Mouse (Mus musculus) limb, embryonic 13.5 days (tissue): ENCODE measurements around the gene Mical2. TPM values are rescaled to one million over a fixed set of nuclear protein-coding genes. Genes with fewer than 3 reads are reported as not detected.

Experiments
- ATAC-seq: fragments of 200-750 bp; cut with Nextera tagmentation; 2 replicates; pipeline ENCODE4 v1.8.0; 2017; ENCODE audit warnings: low read depth, moderate number of reproducible peaks, moderate TSS enrichment; ENCODE audit not compliant: low FRiP score
- H3K27ac ChIP-seq: fragments of 300-500 bp; sonication (generic); 2 replicates; pipeline ENCODE4 v1.5.1; 2015; ENCODE audit warnings: inconsistent platforms, mild to moderate bottlenecking, moderate library complexity
- H3K27me3 ChIP-seq: fragments of 300-500 bp; sonication (generic); 2 replicates; pipeline ENCODE4 v1.6.1; 2015; ENCODE audit warnings: mild to moderate bottlenecking, inconsistent platforms
- H3K36me3 ChIP-seq: fragments of 300-500 bp; sonication (generic); 2 replicates; pipeline ENCODE4 v1.6.1; 2015; ENCODE audit warnings: inconsistent platforms, mild to moderate bottlenecking, moderate library complexity
- H3K4me1 ChIP-seq: fragments of 300-500 bp; sonication (generic); 2 replicates; pipeline ENCODE4 v1.6.1; 2015; ENCODE audit warnings: inconsistent platforms
- H3K4me2 ChIP-seq: fragments of 300-500 bp; sonication (generic); replicated peaks from 2 replicates; pipeline ENCODE4 v1.6.1; 2015; ENCODE audit warnings: inconsistent platforms, mild to moderate bottlenecking, moderate library complexity
- H3K4me3 ChIP-seq: fragments of 300-500 bp; sonication (generic); 2 replicates; pipeline ENCODE4 v1.5.1; 2015; ENCODE audit warnings: moderate library complexity, mild to moderate bottlenecking, inconsistent platforms
- H3K9ac ChIP-seq: fragments of 300-500 bp; sonication (generic); 2 replicates; pipeline ENCODE4 v1.6.1; 2015; ENCODE audit warnings: mild to moderate bottlenecking, inconsistent platforms
- H3K9me3 ChIP-seq: fragments of 300-500 bp; sonication (generic); 2 replicates; pipeline ENCODE4 v1.6.1; 2016; ENCODE audit warnings: inconsistent platforms
- WGBS: fragments of 180-500 bp; shearing (Covaris S2); methylation state at CpG from one replicate; pipeline ENCODE4 v1.1.7; 2015; 5-methylcytosine and 5-hydroxymethylcytosine counted together
- polyA plus RNA-seq: library from polyadenylated mRNA; unstranded; fragments of >200 nt; fragmentation: Nextera tagmentation; extraction: Ambion mirVana; gene quantifications from 2 replicates; pipeline ENCODE4 v1.2.1, GENCODE M21; 2015

Mical2 gene
- polyA plus RNA-seq, 1 experiment from 2014 or later: 2.3 TPM

DNA sequence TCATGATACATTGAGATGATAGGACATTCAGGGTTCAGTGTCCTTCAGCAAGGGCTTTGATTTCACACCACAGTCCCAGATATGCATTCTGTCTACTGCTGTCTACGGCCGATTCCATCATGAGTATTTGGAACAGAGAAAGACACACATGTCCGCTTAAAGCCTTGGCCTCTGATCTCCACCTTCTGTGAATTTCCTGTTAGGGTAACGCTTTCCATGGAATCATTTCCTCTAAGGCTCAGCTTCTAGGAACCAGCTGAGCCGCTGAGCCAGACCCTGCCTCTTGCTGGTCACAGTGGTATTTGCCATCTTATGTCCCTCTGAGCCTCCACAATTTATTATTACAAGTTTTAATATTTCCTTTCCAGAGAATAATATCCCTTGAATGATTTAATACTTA lies 87.6 kb downstream of the Mical2 start:
- H3K9me3 ChIP-seq: no peaks in the 10 kb centered on the region
- peaks cover 22% of the 10 kb centered on the region for H3K4me1 ChIP-seq
- no peak overlapping the region for H3K27ac ChIP-seq
- no peaks in the 10 kb centered on the region for H3K36me3 ChIP-seq
- no peak for ATAC-seq
- WGBS: 48% methylated on average over 5 of the region's 5 CpGs
- no peak overlapping the region for H3K4me2 ChIP-seq
- no peak overlapping the region for H3K4me3 ChIP-seq
- H3K27me3 ChIP-seq: peaks cover 15% of the 10 kb centered on the region; the same call in 1 of the 2 replicates
- no peak overlapping the region for H3K9ac ChIP-seq

DNA sequence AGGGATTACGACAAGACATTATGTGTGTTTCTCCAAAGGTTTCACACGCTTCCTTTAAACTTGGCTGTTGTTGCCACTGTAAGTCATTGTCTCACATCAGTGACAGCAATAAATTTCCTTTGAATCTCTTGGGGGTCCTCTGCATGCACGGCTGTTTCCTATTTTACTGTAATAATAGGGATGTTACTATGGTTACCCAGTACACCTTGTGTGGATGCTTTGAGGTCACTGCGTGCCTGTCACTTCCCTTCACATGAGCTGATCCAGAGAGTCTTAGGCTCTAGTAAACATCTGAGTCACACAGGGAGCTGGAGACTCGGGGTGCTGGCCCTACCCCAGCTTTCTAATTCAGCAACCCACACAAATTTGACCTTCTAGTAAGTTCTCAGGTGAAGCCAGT lies 88.0 kb downstream of the Mical2 start:
- WGBS: 34% methylated on average over 5 of the region's 5 CpGs
- H3K4me3 ChIP-seq: no peak overlapping the region
- H3K4me1 ChIP-seq: peaks cover 22% of the 10 kb centered on the region
- no peaks in the 10 kb centered on the region for H3K9me3 ChIP-seq
- peaks cover 15% of the 10 kb centered on the region; the same call in 1 of the 2 replicates for H3K27me3 ChIP-seq
- no peaks in the 10 kb centered on the region for H3K36me3 ChIP-seq
- no peak overlapping the region for H3K27ac ChIP-seq
- ATAC-seq: peak; percentile 67
- no peak overlapping the region for H3K4me2 ChIP-seq
- H3K9ac ChIP-seq: no peak overlapping the region

DNA sequence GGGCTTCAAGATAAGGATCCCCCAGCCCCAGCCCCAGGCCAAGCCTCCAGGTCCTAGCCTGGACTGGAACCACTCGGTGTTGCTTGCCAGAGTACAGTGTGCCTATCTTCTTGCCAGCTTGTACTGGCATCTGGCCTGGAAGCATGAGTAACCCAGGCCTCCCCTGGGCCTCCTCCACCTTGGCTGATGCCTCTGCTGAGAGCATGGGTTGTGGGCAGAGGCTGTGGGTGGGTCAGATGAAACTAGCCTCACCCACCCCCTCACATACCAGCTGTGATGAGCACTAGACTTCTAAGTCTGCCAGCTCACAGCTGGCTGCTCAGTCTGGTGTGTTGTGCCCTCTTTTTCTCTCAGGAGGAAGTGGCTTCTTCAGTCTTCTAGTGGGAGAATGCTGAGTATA lies 90.6 kb downstream of the Mical2 start:
- Histone ChIP-seq H3K27ac (no peak overlapping the region), H3K9me3 (no peaks in the 10 kb centered on the region), H3K4me1 (peaks cover 35% of the 10 kb centered on the region), H3K36me3 (no peaks in the 10 kb centered on the region), H3K4me3 (no peak overlapping the region), H3K4me2 (no peak overlapping the region), H3K27me3 (peaks cover 17% of the 10 kb centered on the region; the same call in 1 of the 2 replicates), H3K9ac (no peak overlapping the region)
- ATAC-seq: no peak
- WGBS: 79% methylated on average over 1 of the region's 1 CpGs

DNA sequence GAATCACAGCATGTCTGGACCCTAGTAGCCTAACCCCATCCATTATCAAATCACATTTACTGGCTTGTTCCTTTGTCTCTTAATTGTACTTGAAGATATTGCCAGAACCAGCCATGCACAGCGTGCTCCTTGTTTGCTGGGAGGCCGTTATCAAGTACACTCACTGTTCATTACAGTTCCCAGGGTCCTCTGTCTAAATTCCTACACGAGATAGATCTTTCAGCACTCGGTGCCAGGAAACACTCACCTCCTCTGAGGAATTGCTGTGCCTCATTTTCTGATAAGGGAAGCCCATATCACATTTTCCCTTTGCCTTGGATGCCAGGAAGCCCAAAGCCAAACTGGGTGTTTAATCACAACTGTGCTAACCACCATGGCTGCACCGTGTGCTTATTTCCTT lies 91.8 kb downstream of the Mical2 start:
- Histone ChIP-seq H3K4me2 (no peak overlapping the region), H3K4me3 (no peak overlapping the region), H3K4me1 (peaks cover 47% of the 10 kb centered on the region), H3K36me3 (no peaks in the 10 kb centered on the region), H3K9me3 (no peaks in the 10 kb centered on the region), H3K9ac (no peak overlapping the region), H3K27ac (no peak overlapping the region), H3K27me3 (peaks cover 19% of the 10 kb centered on the region; the same call in 1 of the 2 replicates)
- no peak for ATAC-seq
- WGBS: 69% methylated on average over 5 of the region's 5 CpGs

DNA sequence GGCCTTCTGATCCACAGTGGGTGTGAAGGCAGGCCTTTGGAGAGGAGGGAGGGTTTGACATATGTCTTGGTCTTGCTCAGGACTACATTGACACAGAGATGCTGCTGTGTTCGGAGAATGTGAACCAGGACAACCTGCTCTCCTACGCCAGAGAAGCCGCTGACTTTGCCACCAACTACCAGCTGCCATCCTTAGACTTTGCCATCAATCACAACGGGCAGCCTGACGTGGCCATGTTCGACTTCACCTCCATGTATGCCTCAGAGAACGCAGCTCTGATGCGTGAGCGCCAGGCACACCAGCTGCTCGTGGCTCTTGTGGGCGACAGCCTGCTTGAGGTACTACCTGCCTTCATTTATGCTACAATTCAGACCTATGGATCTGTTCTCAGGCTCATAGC lies 92.7 kb downstream of the Mical2 start:
- no peaks in the 10 kb centered on the region for H3K9me3 ChIP-seq
- H3K4me2 ChIP-seq: no peak overlapping the region
- peaks cover 22% of the 10 kb centered on the region; the same call in 1 of the 2 replicates for H3K27me3 ChIP-seq
- H3K9ac ChIP-seq: no peak overlapping the region
- peaks cover 43% of the 10 kb centered on the region for H3K4me1 ChIP-seq
- no peak overlapping the region for H3K27ac ChIP-seq
- H3K36me3 ChIP-seq: no peaks in the 10 kb centered on the region
- no peak overlapping the region for H3K4me3 ChIP-seq
- ATAC-seq: no peak
- WGBS: 92% methylated on average over 11 of the region's 11 CpGs

DNA sequence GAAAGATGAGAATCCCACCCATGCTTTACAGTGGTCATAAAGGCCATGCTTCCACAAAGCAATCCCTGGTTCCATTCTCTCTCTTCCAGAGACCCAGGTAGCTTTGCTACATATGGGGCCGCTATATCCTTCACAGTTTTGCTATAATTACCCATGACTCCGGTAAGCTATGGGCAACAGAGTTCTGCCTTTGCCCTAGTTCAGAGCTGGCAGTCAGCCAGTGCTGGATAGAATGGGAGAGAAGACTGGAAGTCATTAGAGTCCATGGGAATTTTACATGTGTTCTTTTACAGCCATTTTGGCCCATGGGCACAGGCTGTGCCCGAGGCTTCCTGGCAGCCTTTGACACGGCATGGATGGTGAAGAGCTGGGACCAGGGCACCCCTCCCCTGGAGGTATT lies 93.8 kb downstream of the Mical2 start:
- Histone ChIP-seq H3K4me2 (no peak overlapping the region; the same call in 1 of the 2 replicates), H3K9me3 (no peaks in the 10 kb centered on the region; the same call in 1 of the 2 replicates), H3K4me1 (peaks cover 34% of the 10 kb centered on the region), H3K27ac (no peak overlapping the region), H3K9ac (no peak overlapping the region), H3K36me3 (no peaks in the 10 kb centered on the region), H3K4me3 (no peak overlapping the region), H3K27me3 (peaks cover 22% of the 10 kb centered on the region; the same call in 1 of the 2 replicates)
- peak; percentile 55; the same call in 1 of the 2 replicates for ATAC-seq
- WGBS: 16% methylated on average over 4 of the region's 4 CpGs

DNA sequence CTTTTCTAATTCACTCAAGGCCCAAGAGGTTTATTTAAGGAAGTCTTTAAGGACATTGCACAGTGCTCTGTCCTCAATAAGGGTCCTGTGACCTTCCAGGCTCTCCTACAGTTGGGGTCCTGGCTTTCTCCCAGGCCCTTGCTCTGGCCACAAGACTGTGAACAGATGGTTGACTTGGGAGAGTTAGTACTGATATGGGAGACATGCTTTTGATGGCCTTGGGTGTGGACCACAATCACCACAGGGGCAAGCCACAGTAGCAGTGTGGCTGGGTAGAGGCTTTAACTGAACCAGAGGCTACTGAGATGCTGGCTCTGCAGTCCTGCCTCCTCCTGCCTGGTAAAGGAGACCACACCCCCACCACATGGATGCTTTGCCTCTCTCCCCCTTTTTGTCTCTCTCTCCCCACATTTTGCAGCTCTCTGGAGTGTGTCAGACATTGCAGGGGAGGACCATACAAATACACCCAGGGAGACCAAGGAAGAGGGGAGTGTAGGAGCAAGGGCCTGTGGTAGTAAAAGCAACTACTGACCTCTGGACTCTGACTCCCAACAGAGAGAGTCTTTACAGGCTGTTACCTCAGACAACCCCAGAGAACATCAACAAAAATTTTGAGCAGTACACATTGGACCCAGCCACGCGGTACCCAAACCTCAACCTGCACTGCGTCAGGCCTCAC lies 94.5 kb downstream of the Mical2 start:
- H3K4me1 ChIP-seq: peaks cover 34% of the 10 kb centered on the region
- 94% methylated on average over 3 of the region's 3 CpGs for WGBS
- no peak for ATAC-seq

DNA sequence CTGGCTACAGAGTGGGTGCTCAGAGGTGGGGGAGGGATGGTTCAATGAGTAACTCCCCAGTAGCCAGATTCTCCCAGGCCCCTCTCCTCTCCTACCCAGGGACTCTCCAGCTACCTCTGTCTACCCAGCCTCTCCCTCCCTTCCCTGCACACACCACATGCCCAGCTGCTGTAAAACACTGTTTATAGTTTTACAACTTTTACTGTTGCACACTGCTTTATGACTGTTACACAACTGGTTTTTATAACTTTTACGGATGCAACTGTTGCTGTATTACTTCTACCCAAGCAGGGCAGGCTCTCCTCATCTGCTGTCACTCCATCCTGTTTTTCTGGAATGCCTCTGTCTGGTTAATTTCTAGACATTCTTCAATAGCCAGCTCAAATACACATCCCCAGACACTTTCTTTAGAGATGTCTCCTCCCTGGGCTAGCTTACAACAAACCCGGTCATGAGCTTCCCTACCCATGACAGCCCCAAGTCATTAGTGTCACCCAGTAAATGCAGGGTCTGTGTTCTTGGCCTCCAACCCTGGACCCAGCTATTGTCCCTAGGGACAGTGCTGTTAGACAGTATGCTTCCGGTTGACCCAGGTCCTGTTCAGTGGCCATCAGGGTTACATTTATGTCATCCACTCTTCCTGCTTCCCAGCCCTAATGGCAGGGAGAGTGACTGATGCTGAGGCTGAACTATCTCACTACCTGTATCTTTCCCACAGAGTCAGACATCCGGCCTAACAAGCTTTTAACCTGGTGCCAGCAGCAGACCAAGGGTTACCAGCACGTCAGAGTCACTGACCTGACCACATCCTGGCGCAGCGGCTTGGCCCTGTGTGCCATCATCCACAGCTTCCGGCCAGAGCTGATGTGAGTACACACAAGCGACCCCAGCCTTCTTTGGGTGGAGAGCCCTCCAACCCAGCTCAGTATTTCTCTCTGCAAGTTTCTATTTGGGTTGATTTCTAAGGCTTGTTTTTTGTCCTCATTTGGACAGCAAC lies 96.4 kb downstream of the Mical2 start:
- WGBS: 70% methylated on average over 9 of the region's 9 CpGs

More for the DNA sequence above, 94.5 kb downstream of the Mical2 start:
- no peaks in the 10 kb centered on the region; the same call in 1 of the 2 replicates for H3K9me3 ChIP-seq
- no peak overlapping the region for H3K4me2 ChIP-seq
- H3K36me3 ChIP-seq: no peaks in the 10 kb centered on the region
- H3K27ac ChIP-seq: no peak overlapping the region
- H3K9ac ChIP-seq: no peak overlapping the region
- peaks cover 24% of the 10 kb centered on the region; the same call in 1 of the 2 replicates for H3K27me3 ChIP-seq
- no peak overlapping the region for H3K4me3 ChIP-seq

DNA sequence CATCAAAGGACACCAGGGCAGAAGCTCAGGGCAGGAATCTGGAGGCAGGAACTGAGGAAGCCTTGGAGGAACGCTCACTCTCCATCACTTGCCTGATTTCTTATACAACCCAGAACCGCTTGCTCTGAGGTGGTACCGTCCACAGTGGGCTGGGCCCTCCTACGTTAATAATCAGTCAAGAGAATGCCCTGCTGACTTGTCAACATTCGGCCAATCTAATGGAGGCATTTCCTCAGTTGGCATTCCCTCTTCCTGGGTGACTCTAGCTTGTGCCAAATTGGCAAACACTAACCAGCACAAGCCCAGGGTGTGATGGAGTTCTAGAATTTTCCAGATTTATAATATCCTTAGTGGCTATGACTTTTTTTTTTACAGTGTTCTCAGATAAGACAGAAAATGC lies 98.9 kb downstream of the Mical2 start:
- Histone ChIP-seq H3K4me2 (no peak overlapping the region), H3K4me3 (no peak overlapping the region), H3K36me3 (no peaks in the 10 kb centered on the region), H3K9me3 (no peaks in the 10 kb centered on the region; the same call in 1 of the 2 replicates), H3K4me1 (peaks cover 25% of the 10 kb centered on the region), H3K27me3 (peaks cover 15% of the 10 kb centered on the region; the same call in 1 of the 2 replicates), H3K9ac (no peak overlapping the region), H3K27ac (no peak overlapping the region)
- WGBS: 91% methylated on average over 5 of the region's 5 CpGs
- no peak for ATAC-seq

More for the DNA sequence above, 96.4 kb downstream of the Mical2 start:
- no peak for ATAC-seq
- Histone ChIP-seq H3K27me3 (peaks cover 23% of the 10 kb centered on the region; the same call in 1 of the 2 replicates), H3K4me3 (no peak overlapping the region), H3K4me1 (peaks cover 34% of the 10 kb centered on the region), H3K27ac (no peak overlapping the region), H3K9ac (no peak overlapping the region), H3K4me2 (no peak overlapping the region), H3K9me3 (no peaks in the 10 kb centered on the region; the same call in 1 of the 2 replicates), H3K36me3 (no peaks in the 10 kb centered on the region)

DNA sequence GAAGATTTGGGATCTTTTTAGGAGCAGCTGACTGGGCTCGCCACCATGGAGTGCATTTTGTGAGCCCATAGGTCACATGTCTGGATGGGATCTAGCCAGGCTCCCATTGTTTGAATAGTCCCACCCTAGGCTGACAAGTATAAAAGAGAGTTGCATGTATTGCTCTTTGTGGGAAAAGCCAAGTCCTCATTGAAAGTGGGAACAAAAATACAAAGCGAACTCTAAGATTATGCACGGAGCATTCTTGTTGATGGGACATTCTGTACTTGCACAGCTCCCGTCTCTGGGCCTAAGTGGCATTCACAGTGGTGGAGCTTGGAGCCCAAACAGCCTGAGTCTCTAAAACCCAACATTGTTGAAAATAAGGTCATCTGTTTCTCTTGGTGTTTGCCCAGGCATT lies 101.2 kb downstream of the Mical2 start:
- peaks cover 6% of the 10 kb centered on the region for H3K4me1 ChIP-seq
- 88% methylated on average over 4 of the region's 4 CpGs for WGBS
- no peak overlapping the region for H3K4me2 ChIP-seq
- H3K27me3 ChIP-seq: peaks cover 19% of the 10 kb centered on the region; the same call in 1 of the 2 replicates
- no peaks in the 10 kb centered on the region for H3K36me3 ChIP-seq
- H3K4me3 ChIP-seq: no peak overlapping the region
- ATAC-seq: no peak
- no peaks in the 10 kb centered on the region; the same call in 1 of the 2 replicates for H3K9me3 ChIP-seq
- H3K9ac ChIP-seq: no peak overlapping the region
- no peak overlapping the region for H3K27ac ChIP-seq

DNA sequence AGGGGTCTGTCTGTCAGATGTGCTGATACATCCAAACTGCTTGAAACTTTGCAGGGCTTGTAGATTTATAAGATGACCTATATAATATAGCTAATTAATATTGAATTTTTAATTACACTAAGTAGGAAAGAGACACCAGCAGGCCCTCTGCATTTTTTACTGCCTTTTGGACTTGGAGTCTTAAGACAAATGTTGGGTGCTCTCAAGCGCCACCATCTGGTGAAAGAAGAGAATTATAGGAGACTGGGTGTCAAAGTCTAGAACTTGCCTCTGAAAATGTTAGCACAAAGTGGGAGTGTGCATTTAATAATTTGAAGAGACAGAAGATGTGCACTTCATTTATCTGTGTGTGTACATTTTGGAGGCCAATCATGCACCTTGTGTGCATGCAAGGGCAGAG lies 103.3 kb downstream of the Mical2 start:
- Histone ChIP-seq H3K9me3 (no peaks in the 10 kb centered on the region; the same call in 1 of the 2 replicates), H3K9ac (no peak overlapping the region), H3K4me1 (no peaks in the 10 kb centered on the region), H3K36me3 (no peaks in the 10 kb centered on the region), H3K4me2 (no peak overlapping the region), H3K27me3 (peaks cover 20% of the 10 kb centered on the region; the same call in 1 of the 2 replicates), H3K27ac (no peak overlapping the region), H3K4me3 (no peak overlapping the region)
- 28% methylated on average over 1 of the region's 1 CpGs for WGBS
- no peak for ATAC-seq

DNA sequence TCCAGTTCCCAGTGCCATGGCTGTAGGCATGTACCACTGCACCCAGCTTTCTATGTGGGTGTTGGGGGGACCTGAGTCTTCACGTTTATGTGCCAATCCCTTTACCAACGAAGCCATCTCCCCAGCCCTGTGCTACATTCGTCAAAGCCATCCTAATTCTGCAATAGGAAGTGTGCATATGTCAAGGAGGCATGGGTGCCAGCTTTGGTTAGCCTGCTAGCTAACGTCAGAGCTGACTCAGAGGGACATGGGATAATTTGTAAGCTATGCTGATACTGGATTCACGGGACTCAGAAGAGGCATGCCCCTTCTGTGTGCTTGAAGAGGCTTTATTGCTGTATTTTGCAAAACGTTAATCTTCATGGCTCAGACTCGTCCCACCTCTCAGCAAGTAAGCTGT lies 103.8 kb downstream of the Mical2 start:
- peaks cover 19% of the 10 kb centered on the region; the same call in 1 of the 2 replicates for H3K27me3 ChIP-seq
- H3K9ac ChIP-seq: no peak overlapping the region
- no peaks in the 10 kb centered on the region; the same call in 1 of the 2 replicates for H3K9me3 ChIP-seq
- H3K4me2 ChIP-seq: no peak overlapping the region
- H3K4me1 ChIP-seq: no peaks in the 10 kb centered on the region
- ATAC-seq: no peak
- H3K36me3 ChIP-seq: no peaks in the 10 kb centered on the region
- WGBS: 77% methylated on average over 7 of the region's 7 CpGs
- H3K4me3 ChIP-seq: no peak overlapping the region
- H3K27ac ChIP-seq: no peak overlapping the region
